Mouse (Mus musculus) fat pad, adult 2 months (tissue): ENCODE results near the gene Coq10a.

Experiments
- DNase-seq: peaks from one replicate; pipeline ENCODE4 v3.0.0-alpha.2; 2011; ENCODE audit warnings: low read depth, low spot score; ENCODE audit errors: extremely low read depth

Gene Coq10a

DNA sequence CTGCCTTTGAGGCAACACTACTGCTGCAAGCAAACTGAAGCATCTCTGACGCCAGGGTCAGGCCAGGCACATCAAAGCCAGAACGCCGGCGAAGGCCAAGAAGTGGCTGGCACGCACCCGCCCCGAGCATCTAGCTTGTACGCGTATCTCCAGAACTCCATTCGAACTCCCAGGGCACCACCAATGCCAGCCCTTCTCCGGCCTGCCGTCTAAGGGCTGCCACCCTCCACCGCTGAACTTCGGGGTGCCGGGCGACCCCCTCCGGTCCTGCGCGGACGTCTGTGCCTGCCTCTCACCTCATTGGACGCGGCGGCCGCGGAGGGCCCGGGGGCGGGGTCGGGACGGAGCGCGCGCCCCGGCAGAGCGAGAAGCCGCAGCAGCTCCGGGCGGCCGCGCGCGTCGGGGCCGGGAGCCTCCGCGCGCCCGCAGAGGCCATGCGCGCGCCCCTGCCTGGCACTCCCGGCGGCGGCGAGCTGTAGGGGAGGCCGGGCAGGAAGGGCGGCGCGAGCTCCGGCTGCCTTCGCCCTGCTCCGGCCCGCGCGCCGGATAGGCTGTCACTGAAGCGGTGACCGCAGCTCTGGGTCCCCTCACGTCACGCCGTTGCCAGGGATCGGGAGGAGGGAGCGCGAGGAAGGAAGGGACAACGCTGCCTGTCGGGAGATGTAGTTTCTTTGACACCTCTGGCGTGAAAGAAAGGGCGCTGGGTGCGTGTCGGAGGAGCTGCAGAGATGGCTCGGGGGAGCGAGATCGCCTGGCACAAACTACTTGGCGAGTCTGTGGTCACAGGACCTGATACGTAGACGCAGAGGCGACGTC, at the start of gene Coq10a:
Coq10a (minus strand) TSS at position 596 of the 816 bp plus-strand sequence.
- peak; percentile 65 for DNase-seq

DNA sequence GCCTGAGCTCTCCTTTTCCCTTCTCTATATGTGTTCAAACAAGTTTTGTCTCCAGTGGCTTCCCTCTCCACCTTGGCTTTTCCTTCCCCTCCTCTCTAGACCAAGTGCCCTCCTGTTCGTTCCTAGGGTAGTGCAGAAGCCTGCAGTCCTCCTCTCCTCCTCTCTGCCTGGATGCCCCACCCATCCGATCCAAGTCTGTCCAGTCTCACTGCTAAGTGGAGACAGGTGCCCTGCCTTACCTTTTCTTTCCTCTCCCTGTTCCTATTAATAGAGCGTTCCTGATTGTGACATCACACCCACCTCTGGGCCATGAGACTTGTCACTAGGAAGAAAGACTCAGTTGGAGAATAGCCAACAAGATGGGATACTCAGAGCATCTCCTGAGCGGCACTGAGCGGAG, 46.1 kb upstream of the Coq10a start:
- DNase-seq, result no peak

GRCm38 (mm10) chr10:128413076-128413475, 44.3 kb upstream of the Coq10a start:
- no peak for DNase-seq

GRCm38 (mm10) chr10:128412558-128412957, 43.8 kb upstream of the Coq10a start:
- no peak for DNase-seq

GRCm38 (mm10) chr10:128412055-128412381, 43.2 kb upstream of the Coq10a start:
- DNase-seq, result no peak

DNA sequence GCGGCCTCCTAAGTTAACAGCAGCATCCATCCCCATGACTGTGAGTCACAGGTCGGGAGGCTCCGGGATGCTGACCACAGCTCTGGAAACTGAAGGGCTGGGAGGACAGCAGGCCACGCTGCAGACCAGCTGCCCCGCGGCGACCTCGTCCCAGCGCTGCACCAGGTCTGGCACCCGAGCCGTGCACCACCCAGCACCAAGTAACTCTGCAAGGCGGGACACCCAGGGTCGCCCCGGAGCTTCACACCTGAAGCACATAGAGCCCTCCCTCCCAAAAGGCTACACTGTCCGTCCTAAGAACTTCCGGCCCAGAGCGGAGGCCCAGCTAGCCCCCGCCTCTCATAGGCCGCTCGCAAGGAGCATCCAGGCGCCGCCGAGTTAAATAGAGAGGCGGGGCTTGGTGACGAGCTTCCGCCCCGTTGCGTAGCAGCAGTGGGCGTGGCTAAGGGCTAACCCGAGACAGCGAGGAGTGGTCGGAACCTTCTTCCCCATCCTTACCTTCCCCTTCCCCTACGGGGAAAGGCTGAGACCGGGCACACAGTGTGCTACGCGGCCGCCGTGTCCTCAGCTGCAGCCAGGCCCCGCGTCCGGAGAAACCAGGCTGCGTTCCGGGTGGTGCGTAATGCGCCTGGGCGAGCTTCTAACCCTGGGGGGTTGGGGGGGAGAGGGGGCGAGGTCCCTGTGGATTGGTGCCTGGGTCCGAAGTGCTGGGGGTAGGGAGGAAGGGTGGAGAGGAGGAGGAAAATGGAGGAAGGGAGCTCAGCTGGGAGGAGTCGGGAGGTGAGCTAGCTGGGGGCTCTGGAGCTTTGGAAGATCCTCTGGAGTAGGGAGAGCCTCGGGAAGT, 42.6 kb upstream of the Coq10a start, which contains the start of the genes Nabp2 and Rnf41:
Nabp2 (minus strand) TSS at position 282 of the 844 bp plus-strand sequence.
Rnf41 (plus strand) TSS at position 447 of the 844 bp plus-strand sequence.
- DNase-seq, result peak; percentile 61

DNA sequence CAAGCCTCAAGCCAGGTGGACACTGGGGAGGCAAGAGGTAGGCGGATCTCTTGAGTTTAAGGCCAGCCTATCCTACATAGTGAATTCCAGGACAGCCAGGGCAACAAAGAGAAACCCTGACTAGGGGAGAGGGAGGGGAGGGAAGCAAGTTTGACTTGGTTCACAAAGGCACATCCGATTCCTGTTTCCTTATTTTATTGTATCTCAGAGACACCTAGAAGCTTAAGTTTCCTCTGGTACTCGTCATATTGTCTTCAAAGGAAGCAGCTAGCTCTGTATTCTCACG, 41.7 kb upstream of the Coq10a start:
- DNase-seq, result no peak

- DNase-seq, result peak; percentile 86
Measured at GRCm38 (mm10) chr10:128409692-128410559, 41.1 kb upstream of the Coq10a start.

DNA sequence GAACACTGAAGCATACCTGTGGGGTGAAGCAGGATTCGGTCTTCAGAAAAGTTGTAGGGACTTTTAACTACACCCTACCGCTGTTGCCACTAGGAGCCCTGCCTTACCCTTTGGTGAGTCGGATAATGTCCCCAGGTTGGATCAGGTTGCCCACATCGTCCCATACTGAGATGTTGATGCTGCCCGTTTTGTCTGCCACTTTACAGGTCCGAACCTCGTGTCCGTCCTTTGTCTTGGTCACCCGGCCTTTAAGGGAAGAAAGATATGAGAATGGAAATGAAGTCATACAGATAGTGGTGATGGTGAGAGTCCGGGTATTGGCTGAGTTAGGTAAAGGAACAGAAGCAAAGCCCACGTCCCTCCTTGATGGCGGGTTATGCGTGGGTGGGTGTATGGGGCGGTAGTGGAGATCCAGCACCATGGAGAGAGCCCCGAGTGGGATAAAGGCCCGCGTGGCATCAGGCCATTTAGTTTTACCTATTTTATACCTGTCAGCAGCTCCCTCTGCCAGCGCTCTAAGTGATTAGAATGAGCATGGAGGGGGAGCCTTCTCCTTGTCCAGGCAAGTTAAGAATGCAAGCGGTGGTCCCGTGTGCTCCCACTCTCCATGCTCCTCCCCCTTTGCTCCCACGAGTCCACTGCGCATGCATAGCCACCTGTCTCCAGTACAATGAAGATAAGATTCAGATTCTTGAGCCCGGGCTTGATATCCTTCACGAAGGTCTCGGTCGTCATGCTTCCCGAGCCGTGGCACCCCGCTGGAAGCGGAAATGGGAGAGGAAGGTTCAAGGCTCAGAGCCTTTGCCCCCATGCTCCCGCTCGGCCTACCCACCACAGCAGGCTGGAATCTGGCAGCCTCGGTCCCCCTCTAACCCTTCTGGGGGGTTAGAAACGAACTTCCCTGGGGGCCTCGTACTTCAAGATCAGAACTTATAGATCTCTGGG, 40.1 kb upstream of the Coq10a start:
- no peak for DNase-seq

DNA sequence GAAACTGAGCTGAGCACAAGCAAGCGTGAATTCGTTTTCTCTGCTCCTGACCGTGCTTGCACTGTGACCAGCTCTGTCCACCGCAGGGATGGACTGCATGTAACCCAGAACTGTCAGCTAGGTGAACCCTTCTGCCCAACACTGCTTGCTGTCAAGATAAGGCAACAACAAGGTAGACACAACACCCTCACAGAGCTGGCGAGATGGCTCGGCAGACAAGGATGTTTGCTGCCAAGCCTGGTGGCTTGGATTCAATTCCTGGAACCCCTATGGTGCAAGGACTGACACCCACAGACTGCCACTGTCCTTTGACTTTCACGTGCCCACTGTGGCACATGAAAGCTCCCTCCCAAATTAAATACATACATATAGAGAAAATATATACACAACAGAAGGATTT, 35.1 kb upstream of the Coq10a start:
- no peak for DNase-seq

DNA sequence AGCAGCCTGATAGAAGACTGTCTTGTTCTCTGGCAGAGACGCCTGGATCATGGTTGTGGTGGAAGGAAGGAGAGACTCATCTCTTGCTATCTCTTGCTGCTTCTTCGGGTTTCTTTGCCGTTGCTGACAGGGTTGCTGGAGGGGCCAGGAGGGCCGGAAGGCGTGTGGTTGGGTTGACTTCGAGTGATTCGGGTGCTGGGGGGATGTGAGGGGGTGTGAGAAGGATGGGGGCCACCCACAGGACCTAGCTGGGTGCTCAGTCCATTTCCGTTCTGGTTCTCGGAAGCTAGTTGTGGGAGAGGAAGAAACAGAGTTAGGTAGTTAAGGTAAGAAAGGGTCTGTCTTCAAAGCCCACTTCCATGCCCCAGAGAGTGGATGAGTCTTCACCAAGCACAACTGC, 32.8 kb upstream of the Coq10a start:
- DNase-seq, result no peak

DNA sequence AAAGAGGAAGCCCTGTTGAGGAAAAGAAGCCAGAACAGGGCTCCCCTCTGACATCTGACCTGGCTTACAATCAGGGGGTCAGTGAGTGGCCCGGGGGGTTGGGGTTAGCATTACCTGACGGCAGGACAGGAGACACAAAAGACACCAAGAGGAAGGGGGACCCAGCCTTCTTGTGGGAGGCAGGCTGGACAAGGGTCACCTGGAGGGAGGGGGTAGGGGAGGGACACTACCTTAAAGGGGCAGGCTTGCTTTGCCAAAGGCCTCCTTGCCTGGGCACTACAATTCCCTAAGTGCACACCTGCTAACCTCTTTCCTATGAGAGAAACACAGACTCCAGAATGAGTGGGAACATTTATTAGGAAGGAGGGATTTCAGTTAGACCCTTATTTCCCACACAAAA, 32.3 kb upstream of the Coq10a start, which contains the start of gene Slc39a5:
Slc39a5 (minus strand) TSS at position 174 of the 400 bp plus-strand sequence.
- no peak for DNase-seq

DNA sequence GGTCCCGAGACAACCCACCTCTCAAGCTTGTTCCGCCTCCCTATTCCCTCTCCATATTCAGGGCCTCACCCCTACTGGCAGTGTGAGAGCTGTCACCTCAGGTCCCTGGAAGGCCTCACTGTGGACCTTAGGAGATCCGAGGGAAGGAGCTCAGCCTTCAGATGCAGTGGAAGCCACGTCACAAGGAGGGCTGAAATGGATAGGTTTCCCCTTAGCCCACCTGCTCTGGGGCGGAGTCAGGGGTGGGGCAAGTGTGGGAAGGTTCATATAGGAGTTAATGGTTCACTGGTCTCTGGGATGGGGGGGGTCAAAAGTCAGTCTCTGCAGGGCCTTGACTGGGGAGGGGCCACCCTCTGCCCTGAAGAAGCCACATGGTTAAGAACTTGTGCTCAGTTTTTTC, 31.5 kb upstream of the Coq10a start:
- no peak for DNase-seq

GRCm38 (mm10) chr10:128397466-128397865, 28.7 kb upstream of the Coq10a start:
- DNase-seq, result no peak

DNA sequence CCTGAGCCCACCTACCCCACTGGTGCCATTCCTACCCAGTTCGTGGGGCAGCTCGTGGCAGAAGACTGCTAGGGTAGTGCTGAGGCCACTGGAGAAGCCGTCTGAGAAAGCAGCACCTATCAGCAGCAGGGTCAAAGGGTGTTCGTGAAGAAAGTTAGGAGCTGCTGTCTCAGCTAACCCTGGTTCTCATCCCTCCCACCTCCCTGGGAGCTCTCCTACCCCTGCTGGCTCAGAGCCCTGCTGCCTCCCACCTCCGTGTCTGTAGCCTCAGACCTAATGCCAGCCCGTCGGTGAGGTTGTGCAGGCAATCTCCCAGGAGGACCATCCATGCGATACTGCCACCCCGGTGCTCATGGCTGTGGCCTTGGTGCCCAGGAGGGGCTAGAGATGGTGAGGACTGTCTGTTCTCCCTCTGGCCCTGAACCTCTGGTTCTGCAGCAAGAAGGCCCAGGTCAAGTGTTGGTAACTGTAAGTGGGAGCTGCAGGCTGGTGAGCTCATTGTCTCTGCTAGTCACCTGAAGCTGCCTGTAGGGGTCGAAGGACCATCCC, 28.0 kb upstream of the Coq10a start:
- DNase-seq, result no peak

DNA sequence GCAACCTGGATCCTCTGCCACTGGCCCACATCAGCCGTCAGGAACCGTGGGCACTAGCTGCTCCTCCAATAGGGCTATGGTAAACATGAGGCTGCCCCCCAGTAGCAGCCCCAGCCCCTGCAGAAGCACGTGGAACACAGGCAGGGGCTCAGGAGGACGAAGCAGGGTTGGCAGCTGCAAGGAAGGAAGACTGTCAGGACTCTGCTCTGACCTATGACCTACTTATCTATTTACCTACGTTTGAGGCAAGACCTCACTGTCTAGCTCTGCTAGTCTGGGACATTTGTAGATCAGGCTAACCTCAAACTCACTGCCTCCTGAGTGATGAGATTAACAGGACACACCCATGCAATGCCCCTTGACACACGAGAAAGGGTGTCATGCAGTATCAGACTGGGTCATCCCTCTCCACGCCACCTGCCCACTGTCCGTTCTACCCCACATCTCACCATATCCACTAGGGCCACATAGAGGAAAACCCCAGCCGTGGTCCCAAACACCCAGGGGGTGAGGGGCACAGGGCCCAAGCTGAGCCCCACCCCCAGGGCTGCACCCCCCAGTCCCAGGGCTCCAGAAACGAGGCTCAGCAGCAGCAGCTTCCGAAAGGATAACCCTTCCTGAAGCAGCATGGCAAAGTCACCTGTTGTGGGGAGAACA, 27.3 kb upstream of the Coq10a start:
- no peak for DNase-seq

- DNase-seq, result no peak
Measured at GRCm38 (mm10) chr10:128391850-128392249, 23.1 kb upstream of the Coq10a start.

DNA sequence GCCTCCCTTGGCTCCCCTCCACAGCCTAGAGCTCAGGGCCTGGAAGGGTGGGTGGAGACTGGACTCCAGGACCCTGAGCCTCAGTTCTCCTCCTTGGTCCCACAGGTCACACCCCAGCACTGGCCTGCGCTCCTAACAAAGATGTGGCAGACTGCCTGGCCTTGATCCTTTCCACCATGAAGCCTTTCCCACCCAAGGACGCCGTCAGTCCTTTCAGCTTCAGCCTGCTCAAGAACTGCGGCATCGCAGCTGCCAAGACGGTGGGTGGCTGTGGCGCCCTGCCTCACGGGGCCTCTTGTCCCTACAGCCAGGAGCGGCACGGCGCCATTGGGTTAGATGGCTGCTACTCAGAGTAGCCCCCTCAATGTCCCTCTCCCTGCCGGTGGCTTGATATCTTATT, 21.6 kb upstream of the Coq10a start:
- DNase-seq, result no peak

DNA sequence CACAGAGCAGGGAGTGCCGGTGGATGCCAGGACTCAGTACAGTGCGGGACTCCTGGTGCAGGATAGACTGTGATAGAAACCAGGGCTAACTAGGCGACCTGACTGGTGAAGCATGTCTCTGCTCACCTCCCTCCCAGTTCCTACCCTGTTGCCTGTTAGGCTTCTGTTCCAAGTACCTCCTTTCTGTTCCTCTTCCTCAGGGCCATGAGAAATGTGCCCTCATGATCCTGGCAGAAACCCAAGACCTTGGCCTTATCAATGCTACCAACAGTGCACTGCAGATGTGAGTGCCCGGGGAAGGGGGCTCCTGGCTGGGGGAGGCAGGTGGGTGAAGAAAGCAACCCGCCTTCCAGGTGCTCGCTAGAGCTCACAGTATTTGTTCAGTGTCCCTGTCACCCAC, 20.8 kb upstream of the Coq10a start:
- no peak for DNase-seq
